Mouse (Mus musculus) neural tube, embryonic 13.5 days (tissue): ENCODE data around the gene Me1. TPM values are rescaled to one million over a fixed set of nuclear protein-coding genes. Genes with fewer than 3 reads are reported as not detected.
"Not testable (repeated sequence)": the region's sequence is repeated elsewhere in the genome, so short reads cannot be mapped to it uniquely, and the experiment has no call there.

Source experiments
- ATAC-seq: fragments of 200-750 bp; cut with Nextera tagmentation; 2 replicates; pipeline ENCODE4 v1.8.0; 2017; ENCODE audit warnings: low read depth, mild to moderate bottlenecking, moderate TSS enrichment, moderate library complexity
- H3K27ac ChIP-seq: fragments of 300-500 bp; sonication (generic); replicated peaks from 2 replicates; pipeline ENCODE4 v1.5.1; 2015; ENCODE audit warnings: moderate library complexity, mild to moderate bottlenecking, inconsistent platforms
- H3K27me3 ChIP-seq: fragments of 300-500 bp; sonication (generic); 2 replicates; pipeline ENCODE4 v1.6.1; 2015; ENCODE audit warnings: mild to moderate bottlenecking, inconsistent platforms
- H3K36me3 ChIP-seq: fragments of 300-500 bp; sonication (generic); 2 replicates; pipeline ENCODE4 v1.6.1; 2015; ENCODE audit warnings: mild to moderate bottlenecking, inconsistent platforms
- H3K4me1 ChIP-seq: fragments of 300-500 bp; sonication (generic); replicated peaks from 2 replicates; pipeline ENCODE4 v1.6.1; 2015; ENCODE audit warnings: inconsistent platforms
- H3K4me2 ChIP-seq: fragments of 300-500 bp; sonication (generic); 2 replicates; pipeline ENCODE4 v1.6.1; 2015; ENCODE audit warnings: inconsistent platforms, mild to moderate bottlenecking, moderate library complexity
- H3K4me3 ChIP-seq: fragments of 300-500 bp; sonication (generic); 2 replicates; pipeline ENCODE4 v1.5.1; 2015; ENCODE audit warnings: mild to moderate bottlenecking, inconsistent platforms
- H3K9ac ChIP-seq: fragments of 300-500 bp; sonication (generic); 2 replicates; pipeline ENCODE4 v1.6.1; 2015; ENCODE audit warnings: moderate library complexity, mild to moderate bottlenecking, inconsistent platforms
- H3K9me3 ChIP-seq: fragments of 300-500 bp; sonication (generic); 2 replicates; pipeline ENCODE4 v1.6.1; 2016; ENCODE audit warnings: inconsistent platforms
- WGBS: fragments of 180-500 bp; shearing (Covaris S2); methylation state at CpG from one replicate; pipeline ENCODE4 v1.1.7; 2015; 5-methylcytosine and 5-hydroxymethylcytosine counted together
- polyA plus RNA-seq: library from polyadenylated mRNA; unstranded; fragments of >200 nt; fragmentation: Nextera tagmentation; extraction: Ambion mirVana; gene quantifications from 2 replicates; pipeline ENCODE4 v1.2.1, GENCODE M21; 2015

Gene Me1
- polyA plus RNA-seq, 1 experiment from 2014 or later: 38.3 TPM

GRCm38 (mm10) chr9:86619341-86620139 lies 76.2 kb downstream of the Me1 start:
- Histone ChIP-seq H3K9ac (no peak overlapping the region), H3K27ac (no peak overlapping the region), H3K4me3 (no peak overlapping the region), H3K4me2 (no peak overlapping the region), H3K9me3 (no peaks in the 10 kb centered on the region), H3K36me3 (no peaks in the 10 kb centered on the region), H3K4me1 (peaks cover 8% of the 10 kb centered on the region), H3K27me3 (no peaks in the 10 kb centered on the region)
- no peak for ATAC-seq
- WGBS: 76% methylated on average over 10 of the region's 10 CpGs

GRCm38 (mm10) chr9:86617837-86618492 lies 77.8 kb downstream of the Me1 start:
- ATAC-seq: no peak
- Histone ChIP-seq H3K27ac (no peak overlapping the region), H3K4me2 (no peak overlapping the region), H3K4me1 (0 out of 2 replicates have a peak, but pooled peaks cover 5% of the 10 kb centered on the region), H3K9ac (no peak overlapping the region), H3K9me3 (no peaks in the 10 kb centered on the region), H3K4me3 (no peak overlapping the region), H3K27me3 (no peaks in the 10 kb centered on the region), H3K36me3 (no peaks in the 10 kb centered on the region)
- 82% methylated on average over 7 of the region's 7 CpGs for WGBS

GRCm38 (mm10) chr9:86615765-86616164 lies 80.0 kb downstream of the Me1 start:
- WGBS: 96% methylated on average over 1 of the region's 1 CpGs
- ATAC-seq: no peak
- no peaks in the 10 kb centered on the region for H3K9me3 ChIP-seq

GRCm38 (mm10) chr9:86612091-86612490 lies 83.7 kb downstream of the Me1 start:
- no peaks in the 10 kb centered on the region for H3K4me1 ChIP-seq
- no peak for ATAC-seq
- no peak overlapping the region for H3K27ac ChIP-seq
- peaks cover 8% of the 10 kb centered on the region; the same call in 1 of the 2 replicates for H3K36me3 ChIP-seq
- H3K4me3 ChIP-seq: no peak overlapping the region
- H3K9ac ChIP-seq: no peak overlapping the region
- no peaks in the 10 kb centered on the region for H3K9me3 ChIP-seq
- H3K27me3 ChIP-seq: no peaks in the 10 kb centered on the region
- 92% methylated on average over 4 of the region's 4 CpGs for WGBS
- H3K4me2 ChIP-seq: no peak overlapping the region

More at GRCm38 (mm10) chr9:86615765-86616164, 80.0 kb downstream of the Me1 start:
- H3K27me3 ChIP-seq: no peaks in the 10 kb centered on the region
- no peak overlapping the region for H3K4me3 ChIP-seq
- H3K4me2 ChIP-seq: no peak overlapping the region
- H3K4me1 ChIP-seq: 0 out of 2 replicates have a peak, but pooled peaks cover 5% of the 10 kb centered on the region
- H3K9ac ChIP-seq: no peak overlapping the region
- no peak overlapping the region for H3K27ac ChIP-seq
- peaks cover 8% of the 10 kb centered on the region; the same call in 1 of the 2 replicates for H3K36me3 ChIP-seq

GRCm38 (mm10) chr9:86605776-86606175 lies 90.0 kb downstream of the Me1 start:
- H3K9me3 ChIP-seq: no peaks in the 10 kb centered on the region
- no peak overlapping the region for H3K27ac ChIP-seq
- H3K36me3 ChIP-seq: no peaks in the 10 kb centered on the region
- no peak overlapping the region for H3K4me3 ChIP-seq
- H3K9ac ChIP-seq: no peak overlapping the region
- no peak for ATAC-seq
- H3K27me3 ChIP-seq: no peaks in the 10 kb centered on the region
- H3K4me2 ChIP-seq: no peak overlapping the region
- WGBS: 85% methylated on average over 6 of the region's 6 CpGs
- no peaks in the 10 kb centered on the region for H3K4me1 ChIP-seq

- no peak overlapping the region for H3K9ac ChIP-seq
- no peak overlapping the region for H3K27ac ChIP-seq
- H3K36me3 ChIP-seq: no peaks in the 10 kb centered on the region
- 64% methylated on average over 8 of the region's 8 CpGs for WGBS
- ATAC-seq: no peak
- H3K4me2 ChIP-seq: no peak overlapping the region
- H3K4me1 ChIP-seq: no peaks in the 10 kb centered on the region
- H3K27me3 ChIP-seq: no peaks in the 10 kb centered on the region
- H3K9me3 ChIP-seq: no peaks in the 10 kb centered on the region
- no peak overlapping the region for H3K4me3 ChIP-seq
These were observed 95.9 kb downstream of the Me1 start for GRCm38 (mm10) chr9:86599723-86600303.

GRCm38 (mm10) chr9:86596983-86597382 lies 98.8 kb downstream of the Me1 start:
- H3K27ac ChIP-seq, H3K4me1 ChIP-seq, H3K4me2 ChIP-seq, H3K27me3 ChIP-seq, H3K36me3 ChIP-seq, ATAC-seq, H3K9ac ChIP-seq, H3K4me3 ChIP-seq, H3K9me3 ChIP-seq: not testable (repeated sequence)

GRCm38 (mm10) chr9:86594357-86594767 lies 101.4 kb downstream of the Me1 start:
- not testable (repeated sequence) for H3K27ac ChIP-seq, ATAC-seq, H3K4me2 ChIP-seq, H3K9ac ChIP-seq, H3K27me3 ChIP-seq, H3K4me3 ChIP-seq, H3K36me3 ChIP-seq, H3K4me1 ChIP-seq, H3K9me3 ChIP-seq
- 76% methylated on average over 10 of the region's 10 CpGs for WGBS

GRCm38 (mm10) chr9:86592676-86593668 lies 102.8 kb downstream of the Me1 start:
- ATAC-seq: peak; percentile 45; the same call in 1 of the 2 replicates
- WGBS: 78% methylated on average over 19 of the region's 19 CpGs
- H3K27me3 ChIP-seq: no peaks in the 10 kb centered on the region
- no peak overlapping the region for H3K9ac ChIP-seq
- H3K4me3 ChIP-seq: no peak overlapping the region
- no peak overlapping the region for H3K27ac ChIP-seq
- H3K4me1 ChIP-seq: no peaks in the 10 kb centered on the region
- no peaks in the 10 kb centered on the region for H3K36me3 ChIP-seq
- no peak overlapping the region for H3K4me2 ChIP-seq
- H3K9me3 ChIP-seq: no peaks in the 10 kb centered on the region

GRCm38 (mm10) chr9:86587019-86587795 lies 108.5 kb downstream of the Me1 start:
- H3K4me3 ChIP-seq: no peak overlapping the region
- no peak overlapping the region for H3K27ac ChIP-seq
- no peak overlapping the region for H3K9ac ChIP-seq
- 91% methylated on average over 11 of the region's 11 CpGs for WGBS
- no peaks in the 10 kb centered on the region for H3K36me3 ChIP-seq
- H3K9me3 ChIP-seq: no peaks in the 10 kb centered on the region
- H3K4me1 ChIP-seq: no peaks in the 10 kb centered on the region
- H3K4me2 ChIP-seq: no peak overlapping the region
- no peak for ATAC-seq
- H3K27me3 ChIP-seq: no peaks in the 10 kb centered on the region

GRCm38 (mm10) chr9:86583740-86584139 lies 112.0 kb downstream of the Me1 start:
- H3K27ac ChIP-seq: no peak overlapping the region
- no peaks in the 10 kb centered on the region for H3K36me3 ChIP-seq
- H3K27me3 ChIP-seq: no peaks in the 10 kb centered on the region
- 61% methylated on average over 3 of the region's 3 CpGs for WGBS
- H3K4me2 ChIP-seq: no peak overlapping the region
- no peaks in the 10 kb centered on the region for H3K9me3 ChIP-seq
- H3K9ac ChIP-seq: no peak overlapping the region
- H3K4me1 ChIP-seq: no peaks in the 10 kb centered on the region
- H3K4me3 ChIP-seq: no peak overlapping the region
- peak; percentile 43; the same call in 1 of the 2 replicates for ATAC-seq
